Mouse (Mus musculus): ENCODE measurements around the gene Slc16a13. TPM values are rescaled to one million over a fixed set of nuclear protein-coding genes. Genes with fewer than 3 reads are reported as not detected.
"Not testable (repeated sequence)": the region's sequence is repeated elsewhere in the genome, so short reads cannot be mapped to it uniquely, and the experiment has no call there.

Gene Slc16a13
- polyA plus RNA-seq, 1 experiment from 2014 or later: 14.3 TPM

- ATAC-seq (ENCODE audit: low FRiP score, low read depth): no peak
- H3K36me3 ChIP-seq: no peaks in the 10 kb centered on the region
- no peak overlapping the region for H3K4me2 ChIP-seq
- no peaks in the 10 kb centered on the region for H3K9me3 ChIP-seq
- H3K27ac ChIP-seq (replicated peaks): no peak overlapping the region
- no peak overlapping the region for H3K4me3 ChIP-seq
- H3K9ac ChIP-seq: no peak overlapping the region
- no peaks in the 10 kb centered on the region for H3K27me3 ChIP-seq
- WGBS: 79% methylated on average over 7 of the region's 7 CpGs
- H3K4me1 ChIP-seq (replicated peaks): no peaks in the 10 kb centered on the region
These were observed 35.7 kb downstream of the Slc16a13 start for GRCm38 (mm10) chr11:70185120-70185519.

DNA sequence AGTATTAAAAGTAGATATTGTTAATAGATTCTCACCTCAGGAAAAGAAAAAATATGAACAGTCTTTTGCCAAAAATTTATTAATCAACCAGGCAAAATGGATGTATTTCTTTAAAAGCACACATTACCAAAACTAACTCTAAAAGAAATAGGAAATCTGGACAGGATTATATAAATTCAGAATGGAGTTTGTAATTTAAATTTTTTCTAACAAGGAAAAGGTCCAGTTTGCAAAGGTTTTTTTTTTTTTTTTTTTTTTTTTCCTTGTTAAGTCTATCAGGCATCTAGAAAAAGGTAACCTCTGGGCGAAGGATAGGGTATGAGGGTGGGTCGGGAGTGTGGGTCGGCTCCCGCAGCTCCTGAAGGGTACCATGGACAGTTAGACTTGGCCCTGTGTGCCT, 40.4 kb downstream of the Slc16a13 start:
- no peaks in the 10 kb centered on the region for H3K27me3 ChIP-seq
- H3K36me3 ChIP-seq: no peaks in the 10 kb centered on the region
- no peak overlapping the region for H3K27ac ChIP-seq (replicated peaks)
- H3K4me3 ChIP-seq: no peak overlapping the region
- H3K9ac ChIP-seq: no peak overlapping the region
- ATAC-seq (ENCODE audit: low FRiP score, low read depth): no peak
- WGBS: 97% methylated on average over 4 of the region's 4 CpGs
- H3K9me3 ChIP-seq: 0 out of 2 replicates have a peak, but pooled peaks cover 3% of the 10 kb centered on the region
- no peak overlapping the region for H3K4me2 ChIP-seq
- 0 out of 2 replicates have a peak, but pooled peaks cover 5% of the 10 kb centered on the region for H3K4me1 ChIP-seq (replicated peaks)

DNA sequence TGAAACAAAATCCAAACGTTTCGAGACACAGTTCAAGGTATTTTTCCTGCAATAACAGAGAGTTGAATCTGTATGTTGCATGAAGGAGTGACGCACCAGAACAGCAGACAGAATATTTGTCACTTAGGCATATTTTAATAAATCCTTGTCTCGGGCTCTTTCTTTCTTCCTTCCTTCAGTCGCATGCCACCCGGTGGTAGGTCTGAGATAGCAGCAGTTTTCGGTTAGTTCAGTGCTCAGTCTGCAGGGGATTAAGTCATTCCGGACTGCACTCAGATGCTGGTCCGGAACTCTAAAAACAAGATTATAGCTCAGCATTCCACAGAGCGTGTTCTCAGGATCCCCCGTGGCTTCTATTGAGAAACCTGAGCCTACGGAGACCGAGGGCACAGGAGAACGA, 41.5 kb downstream of the Slc16a13 start:
- Histone ChIP-seq H3K9ac (no peak overlapping the region), H3K27me3 (no peaks in the 10 kb centered on the region), H3K36me3 (no peaks in the 10 kb centered on the region), H3K27ac (replicated peaks) (no peak overlapping the region), H3K4me1 (replicated peaks) (0 out of 2 replicates have a peak, but pooled peaks cover 5% of the 10 kb centered on the region), H3K9me3 (0 out of 2 replicates have a peak, but pooled peaks cover 3% of the 10 kb centered on the region), H3K4me3 (no peak overlapping the region), H3K4me2 (peak overlapping the region; percentile 3; the same call in 1 of the 2 replicates)
- 37% methylated on average over 14 of the region's 14 CpGs for WGBS
- no peak for ATAC-seq (ENCODE audit: low FRiP score, low read depth)

DNA sequence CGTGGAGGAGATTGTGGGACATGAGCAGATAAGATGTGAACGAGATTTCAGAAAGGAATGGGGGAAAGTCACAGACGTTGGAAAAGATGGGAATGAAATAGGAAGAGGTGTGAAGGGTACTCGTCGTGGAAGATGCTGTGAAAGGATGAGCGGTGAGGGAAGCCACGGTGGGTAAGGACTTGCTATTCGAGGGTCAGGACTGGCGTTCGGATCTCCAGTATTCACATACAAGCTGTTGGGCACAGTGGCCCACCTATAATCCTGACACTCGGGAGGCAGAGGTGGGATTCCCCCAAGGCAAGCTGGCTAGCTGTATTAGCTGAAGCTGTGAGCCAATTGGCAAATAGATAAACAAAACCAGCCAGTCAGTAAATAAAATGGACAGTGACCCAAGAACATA, 42.1 kb downstream of the Slc16a13 start:
- Histone ChIP-seq H3K4me1 (replicated peaks) (0 out of 2 replicates have a peak, but pooled peaks cover 5% of the 10 kb centered on the region), H3K4me2 (no peak overlapping the region), H3K27me3 (no peaks in the 10 kb centered on the region), H3K4me3 (no peak overlapping the region), H3K9me3 (0 out of 2 replicates have a peak, but pooled peaks cover 3% of the 10 kb centered on the region), H3K27ac (replicated peaks) (no peak overlapping the region), H3K9ac (no peak overlapping the region), H3K36me3 (no peaks in the 10 kb centered on the region)
- WGBS: 81% methylated on average over 11 of the region's 11 CpGs
- no peak for ATAC-seq (ENCODE audit: low FRiP score, low read depth)

- ATAC-seq (ENCODE audit: low FRiP score, low read depth): no peak
- Histone ChIP-seq H3K36me3 (no peaks in the 10 kb centered on the region), H3K4me1 (replicated peaks) (0 out of 2 replicates have a peak, but pooled peaks cover 5% of the 10 kb centered on the region), H3K4me3 (no peak overlapping the region), H3K9ac (no peak overlapping the region), H3K27ac (replicated peaks) (no peak overlapping the region), H3K27me3 (no peaks in the 10 kb centered on the region), H3K9me3 (0 out of 2 replicates have a peak, but pooled peaks cover 3% of the 10 kb centered on the region), H3K4me2 (no peak overlapping the region)
- WGBS: 91% methylated on average over 11 of the region's 11 CpGs
These were observed 42.6 kb downstream of the Slc16a13 start for GRCm38 (mm10) chr11:70178311-70178710.

DNA sequence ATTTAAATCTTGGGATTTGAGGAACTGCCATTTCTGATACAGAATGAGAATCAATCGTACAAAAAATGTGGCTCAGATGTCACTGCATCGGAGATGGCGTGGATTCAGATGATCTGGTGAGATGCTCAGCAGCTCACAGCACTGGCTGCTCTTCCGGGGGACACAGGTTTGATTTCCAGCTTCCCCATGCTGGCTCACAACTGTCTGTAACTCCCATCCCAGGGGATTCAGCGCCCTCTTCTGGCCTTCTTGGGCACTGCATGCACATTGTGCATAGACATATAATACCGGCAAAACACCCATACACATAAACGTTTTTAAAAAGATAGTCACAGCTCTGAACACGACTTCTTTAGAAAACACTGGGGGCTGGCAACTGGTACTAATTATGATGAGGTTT, 43.2 kb downstream of the Slc16a13 start:
- H3K4me1 ChIP-seq (replicated peaks): 0 out of 2 replicates have a peak, but pooled peaks cover 5% of the 10 kb centered on the region
- H3K9ac ChIP-seq: no peak overlapping the region
- no peak for ATAC-seq (ENCODE audit: low FRiP score, low read depth)
- H3K9me3 ChIP-seq: 0 out of 2 replicates have a peak, but pooled peaks cover 3% of the 10 kb centered on the region
- no peak overlapping the region for H3K4me3 ChIP-seq
- WGBS: 75% methylated on average over 8 of the region's 8 CpGs
- no peak overlapping the region for H3K27ac ChIP-seq (replicated peaks)
- no peaks in the 10 kb centered on the region for H3K27me3 ChIP-seq
- no peaks in the 10 kb centered on the region for H3K36me3 ChIP-seq
- H3K4me2 ChIP-seq: no peak overlapping the region

DNA sequence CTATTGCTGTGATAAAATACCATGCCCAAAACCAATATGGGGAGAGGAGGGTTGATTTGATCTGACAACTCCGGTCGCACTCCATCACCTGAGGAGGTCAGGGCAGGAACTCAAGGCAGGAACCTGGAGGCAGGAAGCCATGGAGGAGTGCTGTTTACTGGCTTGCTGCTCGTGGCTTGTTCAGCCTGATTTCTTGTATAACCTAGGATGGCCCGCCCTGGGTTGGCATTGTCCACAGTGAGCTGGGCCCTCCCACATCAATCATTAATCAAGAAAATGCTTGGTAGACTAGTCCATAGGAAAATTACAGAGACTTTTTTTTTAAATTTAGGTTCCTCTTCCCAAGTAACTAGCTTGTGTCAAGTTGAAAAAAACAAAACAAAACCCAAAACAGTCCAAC, 46.4 kb downstream of the Slc16a13 start:
- no peak overlapping the region for H3K4me3 ChIP-seq
- no peak overlapping the region for H3K4me2 ChIP-seq
- 82% methylated on average over 4 of the region's 4 CpGs for WGBS
- 0 out of 2 replicates have a peak, but pooled peaks cover 5% of the 10 kb centered on the region for H3K4me1 ChIP-seq (replicated peaks)
- no peak overlapping the region for H3K27ac ChIP-seq (replicated peaks)
- no peaks in the 10 kb centered on the region for H3K36me3 ChIP-seq
- H3K9me3 ChIP-seq: 0 out of 2 replicates have a peak, but pooled peaks cover 3% of the 10 kb centered on the region
- H3K9ac ChIP-seq: no peak overlapping the region
- no peaks in the 10 kb centered on the region for H3K27me3 ChIP-seq
- no peak for ATAC-seq (ENCODE audit: low FRiP score, low read depth)

GRCm38 (mm10) chr11:70172298-70172697, 48.6 kb downstream of the Slc16a13 start:
- no peaks in the 10 kb centered on the region for H3K4me1 ChIP-seq (replicated peaks)
- no peak overlapping the region for H3K27ac ChIP-seq (replicated peaks)
- H3K27me3 ChIP-seq: no peaks in the 10 kb centered on the region
- no peaks in the 10 kb centered on the region for H3K36me3 ChIP-seq
- H3K9ac ChIP-seq: no peak overlapping the region
- WGBS: 56% methylated on average over 5 of the region's 5 CpGs
- H3K4me2 ChIP-seq: no peak overlapping the region
- H3K4me3 ChIP-seq: no peak overlapping the region
- H3K9me3 ChIP-seq: 0 out of 2 replicates have a peak, but pooled peaks cover 3% of the 10 kb centered on the region
- ATAC-seq (ENCODE audit: low FRiP score, low read depth): no peak

- WGBS: 49% methylated on average over 3 of the region's 3 CpGs
- ATAC-seq (ENCODE audit: low FRiP score, low read depth): no peak
- H3K9me3 ChIP-seq: 0 out of 2 replicates have a peak, but pooled peaks cover 3% of the 10 kb centered on the region
- H3K4me1 ChIP-seq (replicated peaks): no peaks in the 10 kb centered on the region
- no peaks in the 10 kb centered on the region for H3K27me3 ChIP-seq
- H3K27ac ChIP-seq (replicated peaks): no peak overlapping the region
- no peak overlapping the region for H3K4me2 ChIP-seq
- H3K4me3 ChIP-seq: no peak overlapping the region
- H3K9ac ChIP-seq: no peak overlapping the region
- H3K36me3 ChIP-seq: no peaks in the 10 kb centered on the region
These were observed 49.0 kb downstream of the Slc16a13 start for GRCm38 (mm10) chr11:70171847-70172246.

DNA sequence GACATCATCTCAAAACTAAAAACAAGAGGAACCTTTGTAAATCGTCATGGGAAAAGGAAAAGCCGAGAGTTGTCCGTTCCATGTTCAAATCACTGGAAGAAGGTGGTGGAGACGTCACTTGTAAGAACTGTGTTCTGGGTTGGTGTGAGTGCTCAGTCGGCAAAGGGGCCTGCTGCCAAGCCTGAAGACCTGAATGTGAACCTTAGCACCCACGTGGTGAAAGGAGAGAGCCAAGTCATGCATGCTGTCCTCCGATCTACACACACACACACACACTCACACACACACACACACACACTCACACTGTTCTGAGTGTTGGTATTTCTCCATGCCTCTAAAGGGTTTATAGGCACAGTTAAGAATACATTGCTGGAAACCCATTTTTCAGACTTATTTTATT, 49.7 kb downstream of the Slc16a13 start:
- ATAC-seq (ENCODE audit: low FRiP score, low read depth): no peak
- Histone ChIP-seq H3K27me3 (no peaks in the 10 kb centered on the region), H3K36me3 (no peaks in the 10 kb centered on the region), H3K4me3 (no peak overlapping the region), H3K9me3 (0 out of 2 replicates have a peak, but pooled peaks cover 3% of the 10 kb centered on the region), H3K4me1 (replicated peaks) (no peaks in the 10 kb centered on the region), H3K4me2 (no peak overlapping the region), H3K27ac (replicated peaks) (no peak overlapping the region), H3K9ac (no peak overlapping the region)
- 86% methylated on average over 7 of the region's 7 CpGs for WGBS

- H3K4me2 ChIP-seq: no peak overlapping the region
- no peaks in the 10 kb centered on the region for H3K9me3 ChIP-seq
- H3K4me1 ChIP-seq (replicated peaks): no peaks in the 10 kb centered on the region
- no peak overlapping the region for H3K27ac ChIP-seq (replicated peaks)
- ATAC-seq (ENCODE audit: low FRiP score, low read depth): no peak
- 72% methylated on average over 7 of the region's 7 CpGs for WGBS
- H3K27me3 ChIP-seq: no peaks in the 10 kb centered on the region
- no peaks in the 10 kb centered on the region for H3K36me3 ChIP-seq
- no peak overlapping the region for H3K9ac ChIP-seq
- no peak overlapping the region for H3K4me3 ChIP-seq
These were observed 50.6 kb downstream of the Slc16a13 start for GRCm38 (mm10) chr11:70170291-70170690.

DNA sequence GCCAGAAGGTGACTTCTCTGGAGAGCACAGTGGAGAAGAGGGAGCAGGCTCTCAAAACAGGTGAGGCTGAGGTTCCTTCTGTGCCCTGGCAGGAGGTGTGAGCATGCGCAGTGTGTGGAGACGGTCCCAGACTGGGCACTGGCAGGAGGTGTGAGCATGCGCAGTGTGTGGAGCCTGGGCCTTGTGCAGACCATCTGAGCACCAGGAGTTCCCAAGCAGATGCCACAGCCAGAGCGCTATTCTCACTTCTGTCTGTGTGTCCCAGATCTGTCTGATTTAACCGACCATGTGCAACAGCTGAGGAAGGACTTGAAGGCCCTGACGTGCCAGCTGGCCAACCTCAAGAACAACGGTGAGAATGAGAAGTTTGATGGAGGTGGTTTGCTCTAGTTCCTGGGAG, 51.4 kb downstream of the Slc16a13 start:
- not testable (repeated sequence) for H3K4me1 ChIP-seq (replicated peaks); ATAC-seq (ENCODE audit: low FRiP score, low read depth); H3K9me3 ChIP-seq; H3K9ac ChIP-seq; H3K27me3 ChIP-seq; H3K4me3 ChIP-seq; H3K27ac ChIP-seq (replicated peaks); H3K4me2 ChIP-seq; H3K36me3 ChIP-seq
- 95% methylated on average over 7 of the region's 7 CpGs for WGBS

- Histone ChIP-seq H3K27me3 (no peaks in the 10 kb centered on the region), H3K4me3 (no peak overlapping the region), H3K9ac (no peak overlapping the region), H3K4me2 (no peak overlapping the region), H3K36me3 (no peaks in the 10 kb centered on the region), H3K27ac (replicated peaks) (no peak overlapping the region), H3K4me1 (replicated peaks) (no peaks in the 10 kb centered on the region), H3K9me3 (no peaks in the 10 kb centered on the region)
- WGBS: 76% methylated on average over 7 of the region's 7 CpGs
- ATAC-seq (ENCODE audit: low FRiP score, low read depth): no peak
These were observed 52.7 kb downstream of the Slc16a13 start for GRCm38 (mm10) chr11:70168136-70168535.

All from hindbrain, embryonic 15.5 days (tissue).